Mouse (Mus musculus) gastrocnemius, adult 18-20 months (tissue): ENCODE data around the gene C6. TPM values are rescaled to one million over a fixed set of nuclear protein-coding genes. Genes with fewer than 3 reads are reported as not detected.

Experiments used
- DNase-seq: peaks from one replicate; pipeline ENCODE4 v3.0.0; 2021; ENCODE audit warnings: low spot score
- long read RNA-seq, 2 experiments: library from polyadenylated mRNA; stranded (forward); transcript quantifications; one replicate each; pipeline ENCODE4 v2.0.0; 2021
- total RNA-seq, 2 experiments: library from RNA; stranded (reverse); gene quantifications; 2 replicates each; pipeline ENCODE4 v1.2.3; 2021

The C6 gene
- 1 to 10 TPM; 1.2 to 3.0 TPM for total RNA-seq
- long read RNA-seq, experiment 1, partial matches to known transcripts, result 0 of 1 reads
- long read RNA-seq, experiment 1, other reads (novel, unspliced or antisense), result 0 of 1 reads
- long read RNA-seq, experiment 2, result 0 reads

DNA sequence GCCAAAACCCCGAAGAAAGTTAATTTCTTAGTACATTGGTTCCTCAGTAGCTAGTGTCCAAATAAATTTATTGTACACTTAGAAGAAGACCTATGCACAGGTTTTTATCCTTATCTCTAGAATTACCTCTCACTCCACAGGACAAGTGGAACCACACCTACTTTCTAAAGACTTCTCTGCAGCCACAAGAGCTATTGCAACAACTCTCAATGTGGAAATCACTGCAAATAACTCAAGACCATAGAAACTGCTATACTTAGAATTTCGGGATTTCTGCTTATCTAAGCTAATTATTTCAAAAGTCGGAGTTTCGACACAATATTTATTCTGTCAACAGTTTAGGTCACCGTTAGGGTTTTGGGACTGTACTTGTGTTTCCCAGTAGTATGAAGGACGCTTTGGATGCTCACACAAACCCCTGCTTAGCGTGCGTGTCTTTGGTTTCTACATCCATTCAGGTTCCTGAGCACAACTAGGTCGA is at the start of gene C6:
TSS of gene C6 (plus strand) at position 346 of the 481 bp plus-strand sequence.
- no peak for DNase-seq

DNA sequence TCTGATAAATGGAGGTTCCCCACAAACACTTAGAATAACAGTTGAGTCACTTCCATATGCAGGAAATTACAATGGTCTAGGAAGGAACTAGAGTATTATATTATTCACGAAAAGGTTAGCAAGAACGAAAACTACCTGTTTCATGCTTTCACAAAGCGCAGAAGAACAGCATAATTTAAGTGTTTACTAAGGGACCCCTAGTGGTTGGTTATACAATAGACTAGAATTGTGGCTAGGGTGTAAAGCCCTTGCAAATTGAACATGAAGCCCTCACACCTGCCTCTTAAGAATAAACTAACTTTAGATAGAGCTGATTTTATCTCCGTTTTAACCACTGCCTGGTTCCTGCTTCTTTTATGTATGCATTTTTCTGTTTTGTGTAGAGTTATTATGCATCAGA is 29.4 kb upstream of the C6 start:
- DNase-seq, result no peak

DNA sequence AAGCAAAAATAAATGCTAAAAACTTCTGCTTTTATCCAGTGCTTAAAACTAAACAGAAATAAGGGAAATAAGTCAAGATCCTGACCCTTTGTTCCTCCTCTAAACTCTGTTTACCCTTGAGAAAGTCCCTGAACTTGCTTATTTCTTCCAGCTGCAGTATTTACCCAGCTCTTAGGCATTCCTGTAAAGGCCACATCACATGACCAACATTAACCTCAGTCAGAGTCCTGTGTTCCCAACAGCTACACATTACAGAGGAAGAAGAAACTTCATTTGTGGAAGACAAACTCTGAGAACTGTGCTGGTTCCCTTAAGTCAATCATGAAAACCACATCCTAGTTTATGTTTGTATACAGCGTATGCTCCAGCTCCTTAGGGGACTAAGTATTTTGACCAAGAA is 7.2 kb downstream of the C6 start:
- no peak for DNase-seq

DNA sequence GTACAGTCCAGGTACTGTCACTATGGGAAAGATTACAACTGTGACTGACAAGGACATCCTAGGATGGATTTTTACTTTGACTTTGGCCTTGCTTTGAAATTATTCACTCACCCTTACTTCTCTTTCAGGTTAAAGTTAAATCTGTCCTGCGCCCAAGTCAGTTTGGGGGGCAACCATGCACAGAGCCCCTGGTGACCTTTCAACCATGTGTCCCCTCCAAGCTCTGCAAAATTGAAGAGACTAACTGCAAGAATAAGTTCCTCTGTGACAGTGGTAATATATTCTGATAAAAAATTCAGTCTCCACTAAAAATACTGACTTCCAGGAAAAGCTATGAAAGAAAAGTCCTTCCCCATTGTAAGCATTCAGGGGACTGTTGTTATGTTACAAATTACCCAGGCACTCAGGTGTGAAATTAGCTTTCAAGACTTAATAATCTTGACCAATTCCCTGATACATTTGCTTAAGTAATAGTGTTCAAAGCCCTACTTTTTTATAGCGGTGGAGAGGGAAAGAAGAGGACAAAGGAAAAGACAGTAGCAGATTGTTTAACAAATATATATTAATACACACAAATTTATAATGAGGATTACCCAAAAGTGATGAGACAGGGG is 8.1 kb downstream of the C6 start:
- DNase-seq, result no peak

DNA sequence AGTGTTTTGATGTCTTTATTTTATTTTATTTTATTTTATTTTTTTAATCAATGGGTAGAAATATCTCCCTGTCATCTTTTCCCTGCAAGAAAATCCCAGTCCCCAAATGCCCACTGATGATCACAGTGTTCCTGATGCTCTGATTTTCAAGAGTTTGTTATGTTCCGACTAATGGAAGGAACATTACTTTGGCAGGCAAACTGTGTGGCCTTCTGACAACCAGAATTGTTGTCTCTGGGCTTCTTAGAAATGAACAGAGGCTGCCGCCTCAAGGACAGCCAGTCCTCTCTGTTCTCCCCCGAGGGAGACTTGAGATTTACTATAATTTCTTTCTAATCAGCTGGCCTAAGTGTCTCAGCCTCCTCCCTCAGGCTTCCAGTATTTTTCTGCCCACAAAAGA is 20.7 kb downstream of the C6 start:
- peak; percentile 63 for DNase-seq

DNA sequence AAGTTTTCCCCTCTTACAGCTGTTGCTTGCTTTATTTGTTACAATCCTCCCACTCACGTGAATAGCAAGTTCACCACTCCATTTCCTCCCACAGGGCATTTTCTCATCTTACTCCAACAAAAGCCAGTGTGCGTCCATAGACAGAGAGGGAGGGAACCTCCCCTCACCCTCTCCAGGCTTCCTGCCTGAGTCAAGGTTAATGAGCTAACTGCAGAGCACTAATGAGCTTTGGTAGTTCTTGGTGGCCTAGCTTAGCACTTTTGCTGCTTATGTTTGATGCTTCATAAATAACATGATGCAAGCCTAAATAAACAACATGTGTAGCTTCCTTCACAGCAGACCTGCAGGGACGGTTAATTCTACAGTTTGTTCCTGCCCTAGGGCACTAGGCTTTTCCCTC is 63.4 kb downstream of the C6 start:
- no peak for DNase-seq

DNA sequence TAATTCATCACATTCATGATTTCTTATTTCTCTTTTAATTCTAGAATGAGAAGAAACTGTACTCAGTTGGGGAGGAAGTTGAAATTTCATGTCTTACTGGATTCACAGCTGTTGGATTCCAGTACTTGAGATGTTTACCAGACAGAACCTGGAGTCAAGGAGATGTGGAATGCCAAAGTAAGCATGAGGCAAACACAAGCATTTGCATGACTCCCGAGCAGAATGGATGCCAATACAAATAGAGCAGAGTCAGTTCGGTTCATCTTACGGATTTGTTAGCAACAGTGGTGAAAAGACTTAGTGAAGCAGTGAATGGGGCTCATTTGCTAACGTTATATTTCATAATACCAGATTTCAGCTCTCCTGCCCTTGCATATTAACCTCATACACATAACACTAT is 69.9 kb downstream of the C6 start:
- DNase-seq, result peak; percentile 18

DNA sequence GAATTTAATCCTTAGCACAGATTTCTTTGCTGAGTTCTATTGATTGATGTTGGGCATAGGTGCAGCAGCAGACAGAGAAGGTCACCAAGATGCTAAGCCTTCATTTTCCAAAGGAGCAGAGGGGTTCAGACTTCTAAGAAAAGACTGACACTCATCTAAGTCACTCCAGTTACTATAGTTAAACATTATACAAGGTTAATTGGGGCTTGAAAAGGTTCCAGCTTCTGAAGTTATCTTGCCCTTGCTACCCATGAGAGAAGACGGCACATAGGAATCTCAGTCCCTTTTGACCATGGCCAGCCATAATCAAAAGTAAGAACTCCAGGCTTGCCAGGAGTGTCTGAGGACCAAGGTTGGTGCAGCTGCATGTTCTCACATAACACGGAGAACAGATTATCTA is 77.3 kb downstream of the C6 start:
- no peak for DNase-seq

DNA sequence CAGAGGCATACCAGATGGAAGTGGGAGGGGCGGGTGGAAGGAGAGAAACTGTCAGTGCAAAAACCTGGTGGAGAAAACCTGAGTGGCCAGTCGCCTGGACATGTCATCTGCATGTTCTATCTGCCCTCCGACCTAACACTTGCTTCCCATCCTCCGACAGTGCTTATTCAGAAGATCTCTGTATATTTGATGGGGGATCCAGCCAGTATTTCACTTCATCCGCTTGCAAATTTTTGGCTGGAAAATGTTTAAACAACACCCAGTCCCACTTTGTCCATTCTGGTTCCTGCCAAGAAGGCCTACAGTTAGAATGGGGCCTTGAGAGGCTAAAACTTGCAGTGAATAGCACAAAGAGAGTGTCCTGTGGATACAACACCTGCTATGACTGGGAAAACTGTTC is 81.2 kb downstream of the C6 start:
- DNase-seq, result no peak

DNA sequence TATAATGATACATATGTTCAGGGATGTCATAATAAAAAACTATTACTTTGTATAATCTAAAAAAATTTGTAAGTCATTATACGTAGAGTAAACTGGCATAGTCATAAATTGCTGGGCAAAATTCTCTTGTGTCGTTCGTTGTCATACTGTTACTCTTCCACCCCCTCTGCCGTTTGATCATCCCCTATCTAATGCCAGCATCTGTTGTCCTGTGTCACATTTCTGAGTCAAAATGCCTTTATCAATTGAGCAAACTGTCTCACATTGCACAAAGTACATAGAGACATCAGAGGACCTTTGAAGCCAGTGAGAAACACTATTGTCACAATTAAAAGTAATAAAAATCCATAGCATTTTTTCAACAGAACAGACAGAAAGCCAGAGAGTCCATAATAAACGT is 88.0 kb downstream of the C6 start:
- no peak for DNase-seq

DNA sequence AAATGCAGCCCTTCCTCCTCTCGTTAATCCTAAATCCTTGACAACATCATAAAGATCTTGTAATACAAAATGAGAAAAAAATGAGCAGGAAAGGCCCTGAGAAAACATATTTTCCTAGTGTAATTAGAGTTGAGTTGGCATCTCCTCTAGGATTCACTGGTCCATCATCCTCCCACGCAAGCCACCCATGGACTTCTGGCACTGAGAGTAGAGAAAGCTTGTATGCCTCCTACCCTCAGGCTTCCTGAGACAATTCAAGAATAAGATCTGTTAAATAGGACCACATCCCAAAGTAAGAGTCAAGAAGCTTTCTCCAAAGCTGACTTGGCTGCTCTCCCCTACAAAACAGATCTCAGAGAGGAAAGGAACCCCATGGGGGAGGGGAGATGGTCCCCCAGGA is 88.7 kb downstream of the C6 start:
- DNase-seq, result no peak

DNA sequence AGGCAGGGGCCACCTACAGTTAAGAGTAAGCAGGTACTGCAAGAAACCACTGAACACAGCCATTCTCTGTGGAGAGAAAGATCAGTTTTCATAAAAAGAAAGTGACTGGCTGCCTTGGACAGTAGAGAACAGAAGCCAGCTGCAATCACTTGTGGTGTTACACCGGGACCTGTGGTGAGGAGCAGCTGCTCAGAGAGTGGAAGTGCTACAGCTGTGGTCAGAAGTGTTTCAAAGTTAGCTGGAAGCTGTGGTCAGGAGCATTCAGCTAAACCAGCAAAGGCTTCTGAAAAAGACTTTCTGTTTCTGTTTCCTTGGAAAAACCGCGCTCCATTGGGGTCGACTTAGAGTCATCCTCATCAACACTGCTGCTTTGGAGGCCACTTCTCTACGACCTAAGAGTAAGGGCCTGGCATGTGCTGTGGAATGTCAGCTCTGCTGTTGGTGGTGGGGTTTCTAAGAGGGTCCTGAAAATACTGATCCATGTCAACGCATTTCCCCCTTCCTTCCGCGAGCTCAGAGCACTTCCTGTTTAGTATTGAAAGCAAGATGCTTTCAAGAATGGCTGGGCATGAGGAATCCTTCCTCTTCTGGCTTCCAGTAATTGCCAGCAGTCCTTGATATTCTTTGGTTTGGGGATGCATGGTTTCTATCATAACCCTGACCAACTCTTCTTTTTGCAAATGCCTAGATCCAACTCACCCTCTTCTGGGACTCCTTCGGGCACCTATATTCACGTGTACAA is 89.9 kb downstream of the C6 start:
- DNase-seq, result no peak

DNA sequence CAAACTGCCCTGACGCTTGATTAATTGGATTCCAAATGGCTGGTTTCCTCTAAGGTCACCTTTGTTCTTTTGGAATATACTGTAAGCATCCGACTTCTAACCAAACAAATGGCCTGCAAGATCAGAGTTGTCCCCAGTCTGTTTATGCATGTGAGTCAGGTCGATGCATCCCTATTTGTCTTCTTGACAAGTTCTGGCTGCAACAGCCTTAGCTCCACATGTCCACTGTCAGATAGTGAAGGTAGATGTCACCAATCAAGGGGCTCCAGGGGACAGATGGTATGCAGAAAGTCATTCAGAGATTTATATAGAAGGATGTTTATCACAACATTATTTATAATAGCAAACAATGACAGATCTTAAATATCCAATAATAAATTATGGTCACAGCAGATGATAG is 91.5 kb downstream of the C6 start:
- no peak for DNase-seq

DNA sequence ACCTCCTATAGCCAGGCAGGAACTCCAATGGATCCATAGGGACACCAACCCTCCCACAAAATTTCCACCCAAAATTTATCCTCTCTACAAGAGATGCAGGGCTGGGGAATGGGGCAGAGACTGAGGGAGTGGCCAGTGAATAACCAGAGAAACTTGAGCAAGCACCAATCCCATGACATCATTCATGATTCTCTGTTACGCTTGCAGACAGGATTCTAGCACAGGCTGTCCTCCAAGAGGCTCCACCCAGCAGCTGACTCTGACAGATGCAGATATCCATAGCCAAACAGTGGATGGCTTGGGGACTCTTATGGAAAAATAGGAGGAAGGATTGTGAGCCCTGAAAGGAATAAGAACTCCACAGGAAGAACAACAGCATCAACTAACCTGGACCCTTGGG is 94.2 kb downstream of the C6 start:
- DNase-seq, result peak; percentile 40

DNA sequence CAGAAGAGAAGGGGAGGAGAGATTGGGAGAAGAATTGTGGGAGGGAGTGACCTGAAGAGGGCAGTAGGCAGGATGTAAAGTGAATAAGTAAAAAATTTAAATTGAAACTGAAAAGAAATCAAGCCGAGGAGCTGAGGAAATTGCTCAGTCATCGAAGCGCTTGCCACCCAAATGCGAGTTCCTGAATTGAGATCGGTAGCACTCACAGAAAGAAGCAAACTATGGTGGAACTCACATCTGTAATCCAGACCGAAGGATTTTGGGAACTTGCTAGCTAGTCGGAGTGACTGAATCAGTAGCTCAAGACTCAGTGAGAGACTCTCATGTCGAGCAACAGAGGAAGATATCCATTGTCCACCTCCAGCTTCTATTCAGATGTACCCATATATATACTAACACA is 94.8 kb downstream of the C6 start:
- DNase-seq, result no peak

DNA sequence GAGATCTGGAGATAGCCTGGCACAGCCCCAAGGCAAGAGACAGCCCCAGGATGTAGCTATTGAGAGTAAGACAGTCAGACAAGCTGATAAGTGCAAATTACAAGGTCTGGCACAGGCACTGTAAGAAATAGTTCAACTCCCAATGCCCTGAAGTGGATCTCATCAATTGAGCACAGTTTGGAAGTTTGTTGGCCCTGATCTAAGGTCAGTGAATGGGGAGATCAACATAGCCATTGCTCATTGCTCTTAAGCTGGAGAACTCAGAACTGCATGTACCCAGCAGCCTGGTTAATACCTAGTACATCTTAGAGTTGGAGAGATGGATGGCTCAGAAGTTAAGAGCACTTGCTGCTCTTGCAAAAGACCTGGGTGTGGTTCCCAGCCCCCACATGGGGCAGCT is 100.8 kb downstream of the C6 start:
- peak; percentile 43 for DNase-seq

DNA sequence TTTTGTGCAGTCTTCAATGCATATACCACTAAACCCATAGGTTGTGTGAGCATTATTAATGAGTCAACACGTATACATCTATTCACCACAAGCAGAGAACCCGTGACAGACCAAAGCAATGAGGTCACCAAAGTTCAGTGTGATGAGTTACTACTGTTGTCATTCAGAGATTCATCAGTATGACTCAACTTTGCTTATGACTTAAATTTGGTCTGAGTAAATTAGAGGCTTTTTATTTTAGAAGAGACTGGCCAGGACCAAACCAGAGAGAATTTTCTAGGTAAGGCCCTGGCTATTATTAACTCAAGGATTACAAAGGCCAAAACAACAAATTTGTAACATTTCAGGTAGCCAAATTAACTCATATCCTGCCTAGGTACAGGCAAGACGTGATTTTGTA is 109.4 kb downstream of the C6 start:
- DNase-seq, result no peak

DNA sequence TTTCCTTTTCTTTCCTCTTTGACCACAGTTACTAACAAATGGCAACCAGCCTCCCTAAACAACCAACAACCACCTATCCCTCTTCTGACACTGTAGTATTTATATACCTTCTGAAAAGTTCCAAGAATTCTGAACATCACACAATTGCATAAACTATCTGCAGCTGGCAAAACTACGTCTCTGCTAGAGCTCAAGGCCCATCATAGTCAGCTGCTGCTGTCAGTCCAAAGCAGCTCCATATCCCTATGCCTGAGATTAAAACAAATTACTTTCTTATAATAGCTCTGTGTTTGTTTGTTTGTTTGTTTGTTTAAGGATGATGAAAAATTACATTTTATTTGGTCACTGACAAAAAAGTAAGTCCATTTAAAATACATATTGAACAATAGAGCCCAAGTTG is 123.0 kb downstream of the C6 start:
- no peak for DNase-seq

Other genes starting within 250 kb of the C6 start
- not detected for gene Mroh2b, start 171.6 kb downstream of the C6 start, total RNA-seq